Mouse (Mus musculus): Measurements from ENCODE around the gene Pdcd1lg2. TPM values are rescaled to one million over a fixed set of nuclear protein-coding genes. Genes with fewer than 3 reads are reported as not detected.

The Pdcd1lg2 gene
- total RNA-seq, 4 experiments from 2014 or later = not detected

DNA sequence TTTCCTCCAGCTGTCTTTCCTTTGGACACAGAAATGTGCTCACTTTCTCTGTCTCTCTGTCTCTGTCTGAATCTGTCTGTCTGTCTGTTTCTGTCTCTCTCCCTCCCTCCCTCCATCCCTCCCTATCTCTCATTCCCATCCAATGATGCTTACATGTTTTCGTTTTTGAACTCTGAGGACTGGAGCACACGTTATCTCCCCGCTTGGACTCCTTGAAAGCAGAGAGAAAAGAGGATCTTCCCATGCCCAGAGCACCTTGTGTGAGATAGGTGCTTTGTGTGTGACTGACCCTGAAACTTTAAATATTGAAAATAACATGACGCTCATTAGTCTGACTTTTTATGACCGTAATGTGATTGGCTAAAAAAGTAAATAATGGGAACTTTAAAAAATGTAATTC is 62.2 kb downstream of the Pdcd1lg2 start:
- DNase-seq = no peak

DNA sequence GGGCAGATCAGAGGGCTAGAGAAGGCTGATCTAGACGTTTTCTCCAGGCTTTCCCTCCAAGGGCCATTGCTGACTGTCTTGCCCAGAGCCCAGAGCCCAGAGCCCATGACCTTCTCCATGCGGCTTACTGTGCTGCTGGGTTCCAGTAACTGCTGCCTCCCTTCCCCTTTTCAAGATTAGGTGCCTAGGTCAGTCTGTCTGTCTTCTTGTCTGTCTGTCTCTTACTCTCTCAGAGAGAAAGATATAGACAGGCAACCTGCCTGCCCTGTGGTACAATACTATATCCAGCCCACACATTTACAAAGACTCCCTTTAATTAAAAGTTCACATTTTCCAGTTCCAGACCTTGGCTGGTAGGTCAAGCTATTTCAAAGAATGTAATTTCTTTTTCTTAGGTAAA is 64.1 kb downstream of the Pdcd1lg2 start:
- DNase-seq = no peak

DNA sequence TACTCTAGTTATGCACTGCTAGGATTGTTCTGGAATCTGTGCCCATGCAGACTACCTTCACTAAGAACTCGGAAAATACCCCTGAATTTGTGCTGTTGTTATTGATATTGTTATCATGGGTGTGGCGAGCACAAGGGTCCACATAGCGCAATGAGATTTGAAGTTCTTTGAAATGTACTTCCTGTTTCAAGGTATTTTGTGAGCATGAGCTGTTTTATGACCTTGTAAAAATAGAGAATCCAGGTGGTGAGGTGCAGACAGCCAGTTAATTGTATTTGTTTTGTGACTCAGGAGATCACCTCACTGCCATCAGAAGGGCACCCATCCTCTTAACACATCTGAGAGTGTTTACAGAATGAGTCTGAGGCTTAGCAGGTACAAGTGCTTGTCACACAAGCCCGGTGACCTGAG is 64.5 kb downstream of the Pdcd1lg2 start:
- DNase-seq = no peak

DNA sequence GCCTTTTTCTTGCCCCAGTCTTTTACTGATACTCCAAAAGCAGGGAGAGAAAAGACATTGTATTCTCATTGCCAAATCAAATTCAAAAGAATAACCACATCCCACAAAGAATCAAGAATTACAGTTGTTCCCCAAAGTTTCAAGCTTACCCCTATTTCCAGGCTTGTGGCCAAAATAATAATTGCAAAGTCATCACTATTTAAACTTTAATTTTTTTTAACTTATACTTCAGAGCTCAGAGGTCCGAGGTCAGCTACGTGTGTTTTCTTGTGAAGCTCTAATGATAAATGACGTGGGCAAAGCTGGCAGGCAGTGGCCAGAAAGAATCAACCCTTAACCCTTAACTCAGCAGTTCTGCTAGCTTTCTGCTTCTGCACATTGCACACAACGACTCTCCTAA is 67.9 kb downstream of the Pdcd1lg2 start:
- no peak for DNase-seq

DNA sequence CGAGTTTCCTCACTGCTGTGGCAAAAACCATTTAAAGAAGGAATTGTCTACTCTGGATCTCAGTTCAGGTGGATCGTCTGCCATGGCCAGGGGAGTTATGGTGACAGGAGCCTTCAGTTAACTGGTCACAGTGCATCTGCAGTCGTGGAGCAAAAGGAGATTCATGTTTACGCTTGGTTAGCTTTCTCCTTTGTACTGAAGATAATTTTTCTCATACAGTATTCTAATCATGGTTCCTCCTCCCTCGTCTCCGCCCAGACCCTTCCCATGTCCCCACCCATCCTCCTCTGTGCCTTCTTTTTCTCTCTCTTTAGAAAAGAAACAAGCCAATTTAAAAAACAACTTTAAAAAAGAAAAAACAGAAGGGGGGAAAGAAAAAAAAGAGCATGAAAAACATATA is 70.9 kb downstream of the Pdcd1lg2 start:
- DNase-seq = no peak

DNA sequence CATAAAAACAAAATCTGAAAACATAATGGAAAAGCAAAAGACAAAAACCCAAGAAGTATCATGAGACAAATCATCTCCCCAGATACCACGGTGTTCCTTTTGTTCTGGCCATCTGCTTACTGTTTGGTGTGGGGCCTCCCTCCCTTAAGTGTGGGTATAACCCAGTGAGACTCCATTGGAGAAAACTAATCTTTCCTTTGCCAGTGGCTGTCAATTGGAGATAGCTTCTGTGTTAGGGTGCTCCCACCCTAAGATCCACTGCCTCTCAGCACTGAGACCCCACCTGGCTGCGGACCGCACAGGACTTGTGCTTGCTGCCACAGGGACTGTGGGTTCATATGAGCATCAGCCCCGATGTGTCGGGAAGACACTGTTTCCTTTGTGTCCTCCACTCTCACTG is 71.4 kb downstream of the Pdcd1lg2 start:
- no peak for DNase-seq

DNA sequence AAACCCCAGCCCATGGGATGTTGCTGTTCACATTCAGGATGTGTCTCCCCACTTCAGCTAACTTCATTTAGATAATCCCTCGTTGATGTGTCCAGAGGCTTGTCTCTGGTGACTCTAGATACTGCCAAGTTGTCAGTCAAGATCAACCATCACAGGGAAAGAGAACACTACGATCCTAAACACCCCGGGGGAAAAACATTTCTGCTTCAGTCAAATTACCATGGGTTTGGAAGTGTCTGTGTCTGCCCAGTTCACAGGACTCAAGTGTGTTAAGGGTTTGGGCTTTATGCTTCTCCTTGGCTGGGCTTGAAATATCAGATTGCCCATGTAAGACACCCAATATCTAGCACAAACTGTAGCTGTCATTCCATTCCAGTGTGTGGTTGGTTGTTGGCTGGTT is 71.9 kb downstream of the Pdcd1lg2 start:
- DNase-seq = no peak

DNA sequence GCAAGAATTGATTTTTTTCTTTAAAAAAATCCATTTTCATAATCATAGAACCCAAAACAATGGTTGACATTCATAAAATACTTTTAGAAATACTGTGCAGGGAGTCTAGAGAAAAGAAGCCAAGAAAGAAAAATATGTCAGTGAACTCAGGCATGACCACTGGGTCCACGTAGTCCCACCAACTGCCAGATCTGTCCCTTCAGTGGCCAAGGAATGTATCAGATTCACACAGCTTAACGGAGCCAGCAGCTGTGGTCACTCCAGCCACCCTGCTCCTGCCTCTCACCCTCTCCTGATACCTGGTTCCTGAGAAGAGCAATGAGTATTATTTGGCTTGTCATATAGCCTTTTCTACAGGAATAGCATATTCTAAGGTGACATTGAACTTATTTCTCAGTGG is 72.7 kb downstream of the Pdcd1lg2 start:
- DNase-seq = no peak

DNA sequence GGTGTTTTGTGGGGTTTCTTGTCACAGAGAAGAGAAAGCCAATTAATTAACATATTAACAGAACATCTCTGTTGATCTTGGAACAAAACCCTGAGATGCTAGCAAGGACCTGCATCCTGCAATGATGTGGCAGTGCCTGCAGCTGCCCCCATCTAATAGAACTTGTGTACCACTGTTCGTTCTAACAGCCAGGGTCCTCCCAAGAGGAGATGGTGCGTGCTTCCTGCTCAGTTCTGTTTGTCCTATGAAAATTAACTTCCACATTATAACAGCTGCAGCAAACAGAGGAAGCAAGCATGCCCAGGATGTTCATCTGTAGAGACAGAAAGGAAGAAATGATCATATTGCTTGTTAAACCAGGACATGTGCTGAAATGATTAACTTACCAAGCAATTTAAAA is 73.8 kb downstream of the Pdcd1lg2 start:
- DNase-seq = no peak

DNA sequence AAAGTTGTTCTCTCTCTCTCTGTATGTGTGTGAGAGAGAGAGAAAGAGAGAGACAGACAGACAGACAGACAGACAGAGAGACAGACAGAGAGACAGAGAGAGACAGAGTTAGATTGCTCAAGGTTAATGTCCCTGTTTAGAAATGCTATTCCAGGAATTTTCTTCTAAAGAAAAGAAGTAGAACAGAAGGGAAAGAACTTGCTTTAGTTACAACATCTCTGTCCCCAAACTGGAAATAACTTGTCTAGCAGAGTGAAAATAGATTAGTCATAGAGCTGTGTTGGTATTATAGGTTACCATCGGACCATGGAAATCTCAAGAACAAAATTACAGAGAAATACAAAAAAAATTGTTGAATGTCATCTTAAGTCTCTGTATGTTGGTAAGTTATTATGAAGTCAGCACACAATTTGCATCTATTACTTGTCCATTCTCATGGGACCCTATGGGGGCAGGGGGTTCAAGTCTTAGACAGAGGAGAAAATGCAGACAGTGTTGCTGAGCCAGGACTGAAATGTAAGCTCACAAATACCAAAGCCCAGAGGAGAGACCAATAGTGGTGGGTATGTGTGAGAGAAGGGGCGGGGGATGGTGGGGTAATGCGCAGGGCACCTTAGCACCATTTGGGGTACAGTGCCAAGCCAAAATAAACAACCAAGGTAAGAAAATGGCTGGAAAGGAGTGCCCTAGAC is 74.7 kb downstream of the Pdcd1lg2 start:
- no peak for DNase-seq

DNA sequence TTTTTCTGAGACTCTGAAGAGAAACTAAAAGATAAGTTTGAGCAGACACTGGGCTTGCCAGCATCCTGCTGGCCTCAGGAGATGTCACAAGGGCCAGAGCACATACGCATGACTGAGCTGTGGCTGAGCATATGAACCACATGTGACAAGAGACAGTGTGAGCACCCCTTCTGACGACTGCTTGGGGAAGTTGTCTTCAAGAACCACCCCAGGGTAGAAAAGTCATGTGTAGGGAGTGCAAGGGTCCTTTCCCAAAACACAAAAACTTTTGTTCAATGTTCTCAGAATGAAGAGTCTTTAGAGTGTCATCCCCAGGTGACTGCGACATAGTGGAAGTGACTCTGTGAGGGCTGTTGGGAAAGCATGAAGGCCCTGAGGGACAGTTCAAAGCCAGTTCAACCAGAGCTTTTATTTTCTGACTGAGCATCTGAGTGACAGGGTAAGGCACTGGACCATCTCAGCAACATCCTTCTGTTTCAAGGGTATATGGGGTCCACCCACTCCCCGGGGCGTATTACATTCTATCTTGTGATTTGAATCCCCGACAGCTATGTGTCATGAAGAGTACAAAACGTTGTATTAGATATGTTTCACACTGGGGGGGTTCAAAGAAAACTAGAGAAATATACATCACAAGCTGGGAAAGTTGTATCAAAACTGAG is 76.0 kb downstream of the Pdcd1lg2 start:
- DNase-seq = no peak

DNA sequence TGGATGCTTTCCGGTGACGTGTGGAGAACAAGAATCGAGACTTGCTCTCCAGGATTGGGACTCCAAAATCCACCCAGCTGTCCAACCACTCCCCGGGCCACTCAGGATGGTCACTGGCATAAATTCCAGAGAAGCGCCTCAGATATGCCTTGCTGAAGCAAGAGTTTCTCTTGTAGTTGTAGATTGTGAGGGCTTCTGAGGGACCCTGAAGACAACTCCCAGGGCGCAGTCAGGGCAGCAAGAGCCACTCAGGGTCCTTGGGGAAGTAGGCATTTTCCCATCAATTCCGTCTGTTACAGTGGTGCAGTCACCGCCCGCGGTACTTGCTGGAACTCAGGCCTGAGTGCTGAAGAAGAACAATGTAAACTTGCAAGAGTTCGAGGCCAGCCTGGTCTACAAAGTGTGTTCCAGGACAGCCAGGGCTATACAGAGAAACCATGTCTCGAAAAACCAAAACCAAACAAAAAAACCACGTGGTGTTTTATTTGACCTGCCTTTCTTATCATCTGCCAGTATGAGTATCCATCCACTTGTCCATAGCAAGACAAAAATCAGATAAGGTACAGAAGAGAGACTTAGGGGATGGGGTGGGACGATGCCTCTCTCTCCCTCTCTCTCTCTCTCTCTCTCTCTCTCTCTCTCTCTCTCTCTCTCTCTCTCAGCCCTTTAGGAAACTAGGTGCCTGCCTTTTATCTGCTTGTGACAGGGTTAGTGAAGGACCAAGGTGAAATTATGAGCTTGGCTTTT is 76.8 kb downstream of the Pdcd1lg2 start:
- DNase-seq = no peak

DNA sequence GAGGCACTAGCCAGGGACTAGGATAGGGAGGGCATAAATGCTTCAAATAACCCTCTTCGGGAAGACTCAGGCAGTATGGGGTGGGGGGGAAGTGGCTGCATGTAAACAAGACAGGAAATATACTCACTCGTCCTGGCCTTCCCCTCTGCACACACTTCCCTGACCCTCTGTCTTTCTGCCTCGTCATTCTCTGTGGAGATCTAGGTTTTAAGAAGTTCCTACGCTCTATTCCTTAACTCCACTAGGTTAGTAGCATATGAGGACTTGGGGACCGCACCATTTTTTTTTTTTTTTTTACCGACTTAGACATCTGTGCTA is 77.3 kb downstream of the Pdcd1lg2 start:
- no peak for DNase-seq

DNA sequence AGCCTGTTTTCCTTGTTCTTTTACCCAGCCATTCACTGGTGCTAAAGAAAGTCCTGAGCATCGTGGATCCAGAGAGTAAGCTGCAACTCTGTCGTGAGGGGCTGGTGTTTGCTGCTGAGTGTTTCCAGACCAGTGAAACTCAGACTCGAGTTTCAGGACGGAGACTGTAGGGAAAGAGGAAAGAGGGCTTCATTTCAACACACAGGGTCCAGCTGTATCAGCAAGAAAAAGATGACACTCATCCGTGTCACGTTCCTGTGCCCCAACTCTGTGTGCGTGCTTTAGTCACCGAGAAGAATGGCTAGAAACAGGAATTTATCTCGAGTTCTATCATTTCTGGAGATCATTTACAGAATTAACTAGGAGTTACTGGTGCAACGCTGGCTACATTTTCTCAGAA is 77.7 kb downstream of the Pdcd1lg2 start:
- DNase-seq = no peak

DNA sequence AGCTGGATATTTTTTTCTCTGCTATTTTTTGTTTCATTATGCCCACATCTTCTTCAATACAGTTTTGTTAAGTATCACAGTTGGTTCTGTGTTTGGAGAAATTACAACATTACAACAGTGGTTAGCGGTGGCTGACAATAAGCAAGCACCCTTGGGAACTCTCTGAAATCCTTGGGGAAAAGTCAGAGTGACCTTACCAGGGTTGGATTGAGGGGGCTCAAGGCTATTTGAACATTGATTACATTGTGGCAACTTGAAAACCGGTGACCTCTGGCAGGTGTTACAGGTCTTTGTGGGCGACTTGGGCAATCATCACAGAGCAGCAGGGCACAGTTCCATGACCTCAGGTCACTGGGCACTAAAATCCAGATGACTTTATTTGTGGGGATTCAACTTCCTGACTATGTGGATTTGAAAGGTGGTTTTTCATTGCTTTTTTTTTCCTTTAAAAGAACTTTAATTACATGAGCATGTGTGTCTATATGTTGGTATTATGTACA is 79.1 kb downstream of the Pdcd1lg2 start:
- DNase-seq = peak; percentile 29

DNA sequence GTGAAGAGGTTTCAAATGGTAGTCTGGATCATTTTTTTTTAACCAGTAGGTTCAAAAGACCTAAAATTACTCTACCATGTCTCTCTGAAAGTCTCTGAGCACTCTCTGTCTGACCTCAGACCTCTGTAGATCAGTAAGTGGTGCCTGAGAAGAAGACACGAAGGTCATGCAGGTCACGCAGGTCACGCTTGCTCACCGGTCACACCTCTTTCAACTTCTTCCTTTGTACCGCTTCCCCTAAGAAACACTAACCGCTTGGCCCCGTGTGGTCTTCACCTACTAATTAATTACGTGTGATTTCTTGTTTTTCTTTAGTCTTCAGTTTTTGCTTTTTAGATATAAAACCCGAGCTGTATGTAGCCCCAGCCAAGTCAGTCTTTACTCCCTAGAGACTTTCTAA is 80.7 kb downstream of the Pdcd1lg2 start:
- no peak for DNase-seq

DNA sequence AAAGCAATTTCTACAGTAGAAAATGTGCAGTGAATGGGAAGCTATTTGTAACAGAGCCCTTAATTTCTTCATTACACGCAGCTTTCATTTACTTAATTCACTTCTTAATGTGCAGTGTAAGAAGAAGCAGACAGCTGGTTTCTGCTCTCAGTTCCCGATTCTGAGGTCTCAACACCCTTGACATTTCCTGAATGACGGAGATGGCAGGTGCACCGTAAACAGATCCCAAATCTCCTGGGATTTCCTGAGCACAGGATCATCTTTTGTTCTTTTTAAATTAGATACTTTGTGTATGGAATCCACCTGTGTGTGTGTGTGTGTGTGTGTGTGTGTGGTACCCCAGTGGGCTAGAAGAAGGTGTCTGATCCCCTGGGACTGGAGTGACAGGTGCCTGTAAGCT is 83.7 kb downstream of the Pdcd1lg2 start:
- no peak for DNase-seq

DNA sequence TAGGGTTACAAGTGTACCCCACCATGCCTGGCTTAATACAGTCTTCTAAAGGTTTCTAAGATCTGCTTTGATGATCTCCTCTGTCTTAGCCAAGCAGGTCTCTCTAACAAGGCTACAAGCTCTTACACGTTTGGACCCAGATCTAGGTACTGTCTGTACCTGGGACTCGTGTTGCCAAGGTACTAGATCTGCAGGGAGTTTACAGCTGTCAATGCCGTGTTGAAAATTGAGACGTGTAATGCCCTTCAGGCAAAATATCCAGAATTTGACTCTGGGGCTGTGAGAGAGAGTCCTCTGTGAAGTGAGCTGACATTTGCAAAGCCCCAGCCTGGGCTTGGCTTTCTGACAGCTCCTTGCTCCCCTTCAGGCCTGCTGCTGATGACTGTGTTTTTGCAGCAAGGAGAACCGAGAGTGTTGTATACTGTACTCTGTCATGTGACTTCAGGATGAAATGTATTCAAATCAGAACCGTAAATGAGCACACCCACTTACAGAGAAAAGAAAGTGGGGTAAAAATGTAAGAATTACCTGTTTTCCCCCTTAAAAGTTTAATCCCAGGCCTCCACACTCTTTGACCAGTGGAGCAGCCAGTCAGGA is 85.4 kb downstream of the Pdcd1lg2 start:
- no peak for DNase-seq

DNA sequence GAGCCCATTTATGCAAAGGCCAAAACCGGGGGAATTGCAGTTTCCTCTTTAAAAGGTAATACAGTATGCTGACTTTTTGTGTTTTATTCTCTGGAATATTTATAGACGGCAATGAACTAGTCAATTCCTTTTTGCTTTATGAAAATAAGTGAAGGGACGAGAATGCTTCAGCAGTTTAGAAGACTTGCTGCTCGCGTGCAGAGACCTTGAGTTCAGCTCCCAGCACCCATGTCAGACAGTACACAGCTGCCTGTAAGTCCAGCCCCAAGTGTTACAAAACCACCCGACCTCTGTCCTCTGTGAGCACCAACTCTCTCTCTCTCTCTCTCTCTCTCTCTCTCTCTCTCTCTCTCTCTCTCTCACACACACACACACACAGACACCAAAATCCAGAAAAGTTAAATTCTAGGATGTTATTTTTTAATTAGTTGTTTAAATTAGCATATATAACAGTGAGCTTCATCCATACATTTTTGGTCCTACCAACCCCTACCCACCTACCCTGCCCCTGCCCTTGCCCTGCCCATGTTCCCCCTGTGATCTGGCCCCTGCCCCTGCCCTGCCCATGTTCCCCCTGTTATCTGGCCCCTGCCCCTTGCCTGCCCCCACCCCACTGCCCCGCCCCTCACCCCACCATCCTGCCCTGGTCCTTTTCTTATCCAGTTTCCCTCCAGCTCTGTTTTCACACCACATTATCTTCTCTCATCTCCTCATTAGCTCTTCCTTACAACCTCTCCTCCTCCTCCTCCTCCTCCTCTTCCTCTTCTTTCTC is 86.3 kb downstream of the Pdcd1lg2 start:
- no peak for DNase-seq

DNA sequence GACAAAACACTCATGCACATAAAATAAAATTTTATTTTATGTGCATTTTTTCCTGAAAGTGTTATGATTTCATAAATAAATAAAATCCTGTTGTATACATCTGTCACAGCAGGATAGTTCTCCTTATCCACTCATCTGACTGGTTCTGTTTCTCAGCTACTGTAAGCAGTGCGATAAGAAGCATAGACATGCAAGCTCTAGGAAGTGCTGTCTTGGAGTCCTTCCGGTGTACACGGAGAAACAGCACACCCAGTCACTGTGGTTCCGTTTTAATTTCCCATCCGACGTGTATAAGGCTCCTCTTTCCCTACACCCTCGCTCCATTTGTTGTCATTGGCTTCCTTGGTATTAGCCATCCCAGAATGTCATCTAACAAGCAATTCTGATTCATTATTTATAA is 87.2 kb downstream of the Pdcd1lg2 start:
- DNase-seq = no peak

DNA sequence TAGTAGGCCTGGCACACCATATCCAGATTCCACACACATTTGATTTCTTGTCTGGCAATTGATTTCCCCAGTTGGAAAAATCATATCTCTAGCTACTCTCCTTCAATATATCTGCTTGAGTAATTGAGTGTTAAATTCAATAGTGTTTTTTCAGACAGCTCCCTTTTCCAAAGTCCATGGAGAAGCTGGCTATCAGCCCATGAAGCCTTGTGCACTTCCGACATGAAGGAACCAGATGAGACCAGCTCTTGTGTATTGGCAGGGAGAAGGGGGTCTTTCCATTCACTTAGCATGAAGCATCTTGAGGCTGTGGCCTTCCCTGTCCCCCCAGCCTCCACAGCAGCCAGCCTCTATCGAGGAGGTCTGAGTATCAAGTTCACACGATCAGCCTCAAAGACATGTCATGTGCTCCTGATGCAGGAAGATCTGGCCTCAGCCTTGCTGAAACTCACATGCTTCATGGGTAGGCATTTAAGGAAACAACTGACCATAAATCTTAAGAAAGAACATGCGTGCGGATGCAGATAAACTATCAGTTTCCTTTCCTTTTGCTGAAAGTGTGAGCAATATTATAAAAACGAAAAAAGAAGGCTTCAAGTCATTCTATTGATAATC is 88.2 kb downstream of the Pdcd1lg2 start:
- DNase-seq = no peak

DNA sequence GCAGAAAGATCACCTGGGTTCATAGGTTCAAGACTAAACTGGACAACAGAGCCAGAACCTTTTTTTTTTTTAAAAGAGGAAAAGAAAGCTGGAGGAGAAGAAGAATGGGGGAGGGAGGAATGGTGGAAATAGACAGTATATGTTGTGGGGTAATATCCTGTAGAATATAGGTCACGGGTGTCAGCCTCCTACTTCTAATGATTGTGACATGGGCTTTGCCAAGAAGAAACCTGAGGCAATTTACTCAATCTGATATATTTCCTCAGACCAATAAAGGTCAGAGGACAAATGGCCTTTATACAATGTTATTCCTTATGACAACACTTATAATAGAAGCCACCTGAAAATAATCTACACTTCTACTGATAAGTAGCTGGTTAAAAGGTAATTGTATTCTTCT is 89.6 kb downstream of the Pdcd1lg2 start:
- DNase-seq = no peak
